Mouse (Mus musculus): ENCODE measurements around the gene Rnaseh2c. TPM values are rescaled to one million over a fixed set of nuclear protein-coding genes. Genes with fewer than 3 reads are reported as not detected.

Gene Rnaseh2c
- polyA plus RNA-seq, 1 experiment from 2014 or later, result 64.7 TPM

- Histone ChIP-seq H3K27me3 (ENCODE audit: control insufficient read depth, insufficient read depth, low read length) (no peaks in the 10 kb centered on the region), H3K36me3 (ENCODE audit: control insufficient read depth, insufficient read depth, low read length) (peaks cover 15% of the 10 kb centered on the region), H3K9me3 (ENCODE audit: control insufficient read depth, low read length) (no peaks in the 10 kb centered on the region), H3K4me1 (replicated peaks; ENCODE audit: control insufficient read depth, insufficient read depth) (peaks cover 8% of the 10 kb centered on the region; the same call in 1 of the 2 replicates), H3K9ac (ENCODE audit: low read length) (no peak overlapping the region), H3K4me2 (replicated peaks; ENCODE audit: low read depth) (no peak overlapping the region), H3K4me3 (ENCODE audit: low read depth, low read length) (no peak overlapping the region), H3K27ac (replicated peaks) (no peak overlapping the region)
- no peak for DNase-seq (ENCODE audit: low spot score)
- ATAC-seq (ENCODE audit: low FRiP score, low TSS enrichment), result no peak
- TF ChIP-seq CTCF (IDR thresholded peaks at IDR 0.05; ENCODE audit: low read depth) (no peak), EP300 (optimal IDR thresholded peaks at IDR 0.05) (no peak)
- 89% methylated on average over 32 of the region's 32 CpGs for WGBS
Observed at GRCm38 (mm10) chr19:5570353-5571246, 31.1 kb upstream of the Rnaseh2c start.

DNA sequence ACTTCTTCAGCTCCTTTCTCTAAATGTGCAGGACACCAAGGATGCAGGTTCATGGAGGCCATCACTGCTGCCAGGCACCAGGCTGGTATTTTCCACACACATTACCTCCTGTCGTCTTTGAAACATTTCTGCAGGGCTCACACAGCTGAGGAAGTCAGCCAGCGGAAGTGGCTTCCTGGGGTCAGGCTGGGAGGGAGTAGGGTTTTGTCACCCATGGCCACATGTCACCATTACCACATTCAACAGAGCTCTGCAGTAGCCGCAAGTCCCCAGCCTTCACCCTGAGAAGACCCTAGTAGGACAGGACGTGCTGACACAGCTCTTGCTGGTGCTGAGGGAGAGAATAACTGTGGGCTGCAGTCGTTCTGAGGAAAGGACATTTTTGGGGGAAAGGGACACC is 29.8 kb upstream of the Rnaseh2c start:
- WGBS, result 73% methylated on average over 5 of the region's 5 CpGs
- Histone ChIP-seq H3K9me3 (ENCODE audit: control insufficient read depth, low read length) (no peaks in the 10 kb centered on the region), H3K4me3 (ENCODE audit: low read depth, low read length) (no peak overlapping the region), H3K4me2 (replicated peaks; ENCODE audit: low read depth) (no peak overlapping the region), H3K4me1 (replicated peaks; ENCODE audit: control insufficient read depth, insufficient read depth) (peaks cover 8% of the 10 kb centered on the region; the same call in 1 of the 2 replicates), H3K9ac (ENCODE audit: low read length) (no peak overlapping the region), H3K27ac (replicated peaks) (no peak overlapping the region), H3K36me3 (ENCODE audit: control insufficient read depth, insufficient read depth, low read length) (peaks cover 15% of the 10 kb centered on the region), H3K27me3 (ENCODE audit: control insufficient read depth, insufficient read depth, low read length) (no peaks in the 10 kb centered on the region)
- ATAC-seq (ENCODE audit: low FRiP score, low TSS enrichment) (no peak), DNase-seq (ENCODE audit: low spot score) (no peak)
- TF ChIP-seq EP300 (optimal IDR thresholded peaks at IDR 0.05) (no peak), CTCF (IDR thresholded peaks at IDR 0.05; ENCODE audit: low read depth) (no peak)

GRCm38 (mm10) chr19:5572331-5573125 is 29.1 kb upstream of the Rnaseh2c start:
- TF ChIP-seq EP300 (optimal IDR thresholded peaks at IDR 0.05), result no peak
- no peak for TF ChIP-seq CTCF (IDR thresholded peaks at IDR 0.05; ENCODE audit: low read depth)
- WGBS, result 79% methylated on average over 19 of the region's 19 CpGs
- Histone ChIP-seq H3K9ac (ENCODE audit: low read length) (no peak overlapping the region), H3K27ac (replicated peaks) (no peak overlapping the region; the same call in 1 of the 2 replicates), H3K4me2 (replicated peaks; ENCODE audit: low read depth) (no peak overlapping the region), H3K36me3 (ENCODE audit: control insufficient read depth, insufficient read depth, low read length) (peaks cover 15% of the 10 kb centered on the region), H3K9me3 (ENCODE audit: control insufficient read depth, low read length) (no peaks in the 10 kb centered on the region), H3K4me3 (ENCODE audit: low read depth, low read length) (no peak overlapping the region), H3K27me3 (ENCODE audit: control insufficient read depth, insufficient read depth, low read length) (no peaks in the 10 kb centered on the region), H3K4me1 (replicated peaks; ENCODE audit: control insufficient read depth, insufficient read depth) (peaks cover 8% of the 10 kb centered on the region; the same call in 1 of the 2 replicates)
- no peak for DNase-seq (ENCODE audit: low spot score)
- no peak for ATAC-seq (ENCODE audit: low FRiP score, low TSS enrichment)

- DNase-seq (ENCODE audit: low spot score) (no peak), ATAC-seq (ENCODE audit: low FRiP score, low TSS enrichment) (no peak)
- H3K36me3 ChIP-seq (ENCODE audit: control insufficient read depth, insufficient read depth, low read length), result peaks cover 7% of the 10 kb centered on the region
- 92% methylated on average over 1 of the region's 1 CpGs for WGBS
- TF ChIP-seq EP300 (optimal IDR thresholded peaks at IDR 0.05) (no peak), CTCF (IDR thresholded peaks at IDR 0.05; ENCODE audit: low read depth) (no peak)
- no peak overlapping the region for H3K4me2 ChIP-seq (replicated peaks; ENCODE audit: low read depth)
- no peak overlapping the region for H3K4me3 ChIP-seq (ENCODE audit: low read depth, low read length)
- no peak overlapping the region for H3K9ac ChIP-seq (ENCODE audit: low read length)
- H3K27me3 ChIP-seq (ENCODE audit: control insufficient read depth, insufficient read depth, low read length), result no peaks in the 10 kb centered on the region
- H3K9me3 ChIP-seq (ENCODE audit: control insufficient read depth, low read length), result no peaks in the 10 kb centered on the region
- H3K27ac ChIP-seq (replicated peaks), result no peak overlapping the region
- no peaks in the 10 kb centered on the region for H3K4me1 ChIP-seq (replicated peaks; ENCODE audit: control insufficient read depth, insufficient read depth)
Observed at GRCm38 (mm10) chr19:5575336-5575735, 26.3 kb upstream of the Rnaseh2c start.

DNA sequence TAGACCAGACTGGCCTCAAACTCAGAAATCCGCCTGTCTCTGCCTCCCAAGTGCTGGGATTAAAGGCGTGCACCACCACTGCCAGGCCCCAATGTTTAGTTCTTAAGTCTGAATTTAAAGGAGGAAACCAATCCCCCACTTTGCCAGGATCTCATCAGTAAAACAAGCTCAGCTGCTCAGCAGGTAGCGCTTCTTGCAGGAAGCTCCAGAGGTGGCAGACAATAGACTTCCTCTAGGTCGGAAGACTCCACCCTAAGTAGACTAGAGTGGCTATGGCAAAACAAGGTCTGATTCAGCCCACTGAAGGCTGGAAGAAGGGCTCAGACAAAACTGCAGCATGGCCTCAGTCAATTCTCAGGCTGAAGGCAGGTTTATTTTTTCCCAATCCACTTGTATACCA is 21.7 kb upstream of the Rnaseh2c start:
- no peak overlapping the region for H3K4me2 ChIP-seq (replicated peaks; ENCODE audit: low read depth)
- no peak for TF ChIP-seq EP300 (optimal IDR thresholded peaks at IDR 0.05)
- no peak for TF ChIP-seq CTCF (IDR thresholded peaks at IDR 0.05; ENCODE audit: low read depth)
- no peaks in the 10 kb centered on the region for H3K36me3 ChIP-seq (ENCODE audit: control insufficient read depth, insufficient read depth, low read length)
- no peak for ATAC-seq (ENCODE audit: low FRiP score, low TSS enrichment)
- no peaks in the 10 kb centered on the region for H3K27me3 ChIP-seq (ENCODE audit: control insufficient read depth, insufficient read depth, low read length)
- no peaks in the 10 kb centered on the region for H3K4me1 ChIP-seq (replicated peaks; ENCODE audit: control insufficient read depth, insufficient read depth)
- no peaks in the 10 kb centered on the region for H3K9me3 ChIP-seq (ENCODE audit: control insufficient read depth, low read length)
- no peak overlapping the region for H3K27ac ChIP-seq (replicated peaks)
- whole genome bisulfite sequencing, result 71% methylated on average over 4 of the region's 4 CpGs
- H3K9ac ChIP-seq (ENCODE audit: low read length), result no peak overlapping the region
- H3K4me3 ChIP-seq (ENCODE audit: low read depth, low read length), result no peak overlapping the region
- no peak for DNase-seq (ENCODE audit: low spot score)
